Mouse (Mus musculus) Patski (cell line): ENCODE measurements around the gene Pfdn4. TPM values are rescaled to one million over a fixed set of nuclear protein-coding genes. Genes with fewer than 3 reads are reported as not detected.

Experiments used
- ATAC-seq: fragments of 100-300 bp; one replicate; pipeline ENCODE4 v1.8.0; 2021
- CTCF ChIA-PET: fragments of 350-600 bp; sonication (Branson Sonifier 250); formaldehyde crosslinking; loops from one replicate; lab custom pipeline; 2022; ENCODE audit warnings: inconsistent platforms; lab: Charles Lee
- POLR2A ChIA-PET: fragments of 350-600 bp; sonication (Branson Sonifier 250); formaldehyde crosslinking; loops from one replicate; lab custom pipeline; 2022; ENCODE audit warnings: antibody characterized with exemption, inconsistent platforms; lab: Charles Lee
- DNase-seq: peaks from one replicate; pipeline ENCODE4 v3.0.0-alpha.2; 2011; ENCODE audit warnings: low read depth, low spot score
- H3K27me3 ChIP-seq: fragments of 371-371 bp; one replicate; pipeline ENCODE4 v1.5.1; 2021
- CTCF ChIP-seq: fragments of 100-300 bp; IDR thresholded peaks from one replicate; pipeline ENCODE4 v1.5.1; 2021
- in situ Hi-C: fragments of 300-500 bp; cut with MboI; formaldehyde crosslinking; loops from 3 replicates; pipeline ENCODE4 v1.11.1; 2018; ENCODE audit warnings: low pct_unique_long_range_greater_than_20kb, mixed read lengths
- polyA plus RNA-seq: library from polyadenylated mRNA; unstranded; gene quantifications from one replicate; pipeline ENCODE4 v1.2.3, GENCODE M21; 2021

Pfdn4 gene
- polyA plus RNA-seq, 1 experiment from 2014 or later = 146 TPM

DNA sequence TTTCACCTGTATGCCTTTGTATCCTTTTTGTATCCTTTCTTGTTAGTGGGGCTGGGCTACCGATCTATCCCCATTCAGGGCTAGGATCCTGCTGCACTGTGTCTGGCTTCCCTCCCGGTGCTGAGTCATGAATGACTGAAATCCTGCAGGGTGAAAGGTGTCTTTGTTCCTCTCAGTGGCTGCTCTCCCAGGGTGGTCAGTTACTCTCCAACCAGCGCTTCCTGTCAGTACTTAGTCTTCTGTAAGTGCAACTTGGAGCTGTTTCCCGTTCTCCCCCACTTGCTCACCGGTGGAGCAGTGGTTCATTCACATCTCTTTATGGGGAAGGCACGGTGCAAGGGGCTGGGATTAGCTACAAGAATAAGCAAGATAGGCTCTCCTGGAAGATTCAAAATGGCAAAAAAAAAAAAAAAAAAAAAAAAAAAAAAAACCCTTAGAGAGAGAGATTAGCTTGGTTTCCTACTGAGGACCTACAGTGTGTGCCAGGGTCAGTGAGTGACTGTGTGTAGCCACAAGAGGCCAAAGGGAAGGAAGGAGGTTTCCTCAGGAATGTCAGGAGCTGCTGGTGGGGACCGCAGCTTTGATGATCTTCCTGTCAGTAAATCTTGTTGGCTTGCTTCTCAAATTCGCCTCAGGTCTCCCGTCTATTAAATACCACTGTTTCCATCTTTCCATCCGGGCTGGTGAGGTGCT, 26.5 kb upstream of the Pfdn4 start:
- H3K27me3 ChIP-seq = no peaks in the 10 kb centered on the region
- ATAC-seq (peak; percentile 89), DNase-seq (peak; percentile 85)
- ChIA-PET POLR2A (no interaction called here), CTCF (interaction anchor here (0.9 to 3.1 kb wide), 4 partner anchors 20 to 47 kb away, joined by 3 to 10 read pairs (median 6); no protein-coding TSS in a partner anchor)
- TF ChIP-seq CTCF = no peak
- in situ Hi-C loops = no loop called here

DNA sequence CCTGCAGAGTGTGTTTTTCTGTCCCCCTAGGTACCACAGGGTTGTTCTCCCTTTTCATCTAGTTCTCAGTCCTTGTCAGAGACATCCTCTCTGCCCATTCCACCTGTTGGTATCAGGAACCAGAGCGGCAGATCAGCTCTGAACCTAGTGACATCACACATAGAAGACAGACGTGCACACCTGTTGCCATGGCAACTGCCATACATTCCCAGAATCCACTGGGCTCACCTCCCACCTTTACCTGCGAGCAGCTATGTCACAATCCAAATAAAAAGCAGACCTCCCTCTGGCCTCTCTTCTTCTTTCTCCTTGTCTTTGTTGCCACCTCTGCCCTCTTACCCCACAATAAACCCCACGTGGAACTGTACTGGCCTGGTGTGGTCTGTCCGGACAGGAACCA, 25.6 kb upstream of the Pfdn4 start:
- ChIA-PET POLR2A (interaction anchor here (0.6 to 1.0 kb wide), 2 partner anchors 37 to 834 kb away, joined by 3 to 4 read pairs; no protein-coding TSS in a partner anchor), CTCF (interaction anchor here (2.5 to 3.1 kb wide), 2 partner anchors 21 to 37 kb away, joined by 7 to 10 read pairs; no protein-coding TSS in a partner anchor)
- DNase-seq = no peak
- no peak for TF ChIP-seq CTCF
- ATAC-seq = no peak
- no peaks in the 10 kb centered on the region for H3K27me3 ChIP-seq
- in situ Hi-C loops = no loop called here

DNA sequence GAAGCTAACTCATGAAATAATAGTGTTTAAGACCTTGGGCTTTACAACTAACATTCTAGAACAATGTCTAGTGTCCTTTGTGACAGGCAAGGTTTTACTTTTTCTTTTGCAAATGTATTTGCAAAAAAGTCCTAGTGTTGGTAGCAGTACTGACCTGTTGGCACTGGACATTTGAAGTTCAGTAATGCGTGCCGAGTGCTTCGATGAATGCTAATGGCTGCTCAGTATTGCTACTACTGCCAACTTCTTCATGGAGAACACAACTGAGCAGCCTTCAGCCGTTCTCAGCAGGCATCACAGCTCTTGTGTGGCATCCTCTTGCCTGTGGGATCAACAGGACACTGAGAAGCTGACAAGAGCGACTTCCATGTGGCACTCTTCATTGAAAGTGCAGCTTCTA, 22.1 kb upstream of the Pfdn4 start:
- ATAC-seq (no peak), DNase-seq (no peak)
- no peak for TF ChIP-seq CTCF
- POLR2A ChIA-PET = interaction anchor here (0.7 kb wide), 1 partner anchor 10 kb away, joined by 3 read pairs; no protein-coding TSS in a partner anchor
- CTCF ChIA-PET = interaction anchor here (1.8 to 1.9 kb wide), 2 partner anchors 23 to 34 kb away, joined by 5 to 6 read pairs; no protein-coding TSS in a partner anchor
- in situ Hi-C loops = no loop called here
- no peaks in the 10 kb centered on the region for H3K27me3 ChIP-seq

DNA sequence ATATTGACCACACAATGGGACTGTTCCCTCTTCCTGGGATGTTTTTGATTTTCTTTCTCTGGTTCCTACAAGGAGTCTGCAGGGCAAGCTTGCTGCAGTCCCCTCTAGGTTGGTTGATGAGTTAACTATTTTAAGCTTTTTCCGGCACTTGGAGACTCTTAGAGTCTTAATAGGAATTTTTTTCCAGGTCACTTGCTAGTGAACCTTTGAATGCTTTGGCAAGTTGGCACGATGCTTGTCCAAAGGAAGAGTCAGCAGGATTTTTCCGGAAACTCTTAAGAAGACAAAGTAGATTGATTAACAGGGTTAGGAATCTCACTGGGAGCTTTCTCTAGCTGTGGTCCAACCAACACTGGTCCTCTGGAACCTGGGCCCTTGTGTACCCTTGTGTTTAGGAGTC, 21.1 kb upstream of the Pfdn4 start:
- peak; percentile 82 for ATAC-seq
- ChIA-PET POLR2A (no interaction called here), CTCF (interaction anchor here (0.8 to 1.3 kb wide), 8 partner anchors 9 to 35 kb away, joined by 3 to 7 read pairs (median 3); no protein-coding TSS in a partner anchor)
- DNase-seq = no peak
- H3K27me3 ChIP-seq = no peaks in the 10 kb centered on the region
- in situ Hi-C loops = no loop called here
- TF ChIP-seq CTCF = no peak

DNA sequence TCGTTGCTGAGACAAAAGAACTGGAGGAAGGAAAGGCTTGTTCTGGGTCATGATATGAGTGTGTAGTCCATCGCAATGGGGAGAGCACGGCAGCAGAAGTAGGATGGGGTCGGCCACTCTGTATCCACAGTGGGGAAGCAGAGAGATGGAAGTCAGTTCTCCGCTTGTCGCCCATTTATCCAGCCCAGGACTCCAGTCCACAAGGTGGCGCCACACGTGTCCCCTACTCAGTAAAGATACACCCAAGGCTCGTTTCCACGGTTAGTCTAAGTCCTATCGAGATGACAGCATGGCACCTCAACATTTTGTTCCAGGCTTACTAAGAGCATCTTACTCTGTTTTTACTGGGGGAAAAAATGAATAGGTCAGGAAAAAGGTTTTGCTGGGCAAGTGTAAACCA, 20.0 kb upstream of the Pfdn4 start:
- TF ChIP-seq CTCF = peak; percentile 11
- ATAC-seq (no peak), DNase-seq (no peak)
- in situ Hi-C loops = no loop called here
- POLR2A ChIA-PET = no interaction called here
- no peaks in the 10 kb centered on the region for H3K27me3 ChIP-seq
- CTCF ChIA-PET = interaction anchor here (1.2 to 1.3 kb wide), 4 partner anchors 12 to 34 kb away, joined by 3 to 7 read pairs (median 4); no protein-coding TSS in a partner anchor

DNA sequence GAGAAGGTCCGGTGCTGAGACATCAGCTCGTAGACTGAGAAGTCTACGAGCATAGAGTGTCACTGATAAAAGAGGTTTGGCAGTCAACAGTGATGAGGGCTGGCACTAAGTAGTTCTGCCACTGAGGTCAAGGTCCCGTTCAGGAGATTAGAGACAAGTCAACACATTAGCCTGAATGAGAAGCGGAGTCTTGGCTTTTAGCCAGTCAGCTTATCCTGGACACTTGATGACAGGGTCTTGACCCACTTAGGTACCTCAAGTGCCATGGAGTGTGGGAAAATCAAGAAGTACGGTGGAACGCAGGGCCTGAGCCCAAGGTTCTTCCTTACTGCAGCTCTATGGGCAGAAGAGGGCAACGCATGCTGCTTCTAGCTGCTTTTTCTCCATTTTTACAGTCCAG, 19.6 kb upstream of the Pfdn4 start:
- no peak for DNase-seq
- POLR2A ChIA-PET = no interaction called here
- ATAC-seq = no peak
- CTCF ChIA-PET = interaction anchor here (1.2 kb wide), 2 partner anchors 12 to 31 kb away, joined by 3 to 5 read pairs; no protein-coding TSS in a partner anchor
- no peaks in the 10 kb centered on the region for H3K27me3 ChIP-seq
- in situ Hi-C loops = no loop called here
- no peak for TF ChIP-seq CTCF

DNA sequence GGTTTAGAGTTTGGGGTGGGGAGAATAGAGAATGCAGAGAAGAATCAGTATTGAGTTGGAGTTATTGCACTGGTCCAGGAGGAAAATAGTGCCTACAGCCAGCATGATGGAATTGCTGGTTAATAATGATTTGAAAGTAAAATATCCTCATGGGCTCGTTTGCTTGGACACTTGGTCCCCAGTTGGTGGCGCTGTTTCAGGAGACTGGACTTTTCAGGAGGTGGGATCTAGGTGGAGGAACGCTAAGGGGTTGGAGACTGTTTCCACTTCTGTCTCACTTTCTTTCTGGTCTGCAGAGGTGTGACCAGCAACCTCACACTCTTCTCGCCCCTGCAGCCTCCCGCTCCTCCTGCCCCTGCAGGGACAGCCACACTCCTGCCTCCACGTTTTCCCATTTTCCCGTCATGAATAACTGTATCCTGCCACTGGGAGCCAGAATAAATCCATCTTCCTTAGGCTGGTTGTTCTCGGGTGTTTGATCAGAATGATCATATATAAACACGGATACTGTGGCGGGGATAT, 14.1 kb upstream of the Pfdn4 start:
- TF ChIP-seq CTCF = no peak
- ATAC-seq (no peak), DNase-seq (no peak)
- ChIA-PET POLR2A (no interaction called here), CTCF (interaction anchor here (0.8 kb wide), 1 partner anchor 26 kb away, joined by 3 read pairs; no protein-coding TSS in a partner anchor)
- H3K27me3 ChIP-seq = no peaks in the 10 kb centered on the region
- in situ Hi-C loops = no loop called here

DNA sequence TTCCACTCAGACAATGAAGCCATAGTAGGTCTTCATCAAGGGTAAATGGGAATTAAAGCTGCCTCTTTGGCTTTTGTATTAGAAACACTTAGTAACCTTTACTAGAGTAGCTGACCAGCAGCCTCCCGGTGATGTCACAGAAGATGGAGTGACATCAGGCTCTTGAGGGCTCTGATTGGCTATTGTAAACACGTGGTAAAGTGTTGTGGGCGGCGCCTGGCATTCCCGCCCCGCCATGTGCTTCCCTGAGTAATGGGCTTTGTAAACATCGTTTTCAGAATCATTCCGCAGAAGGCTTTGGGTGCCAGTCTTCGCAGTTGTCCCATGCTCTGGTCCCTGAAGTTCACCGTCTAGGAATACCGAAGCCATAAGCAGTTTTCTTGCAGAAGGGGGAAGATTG, 12.3 kb upstream of the Pfdn4 start:
- CTCF ChIA-PET = interaction anchor here (0.8 to 1.5 kb wide), 4 partner anchors 8 to 27 kb away, joined by 3 to 5 read pairs (median 4); no protein-coding TSS in a partner anchor
- no peak for DNase-seq
- H3K27me3 ChIP-seq = no peaks in the 10 kb centered on the region
- TF ChIP-seq CTCF = no peak
- no peak for ATAC-seq
- POLR2A ChIA-PET = interaction anchor here (0.5 to 0.6 kb wide), 2 partner anchors 10 to 239 kb away, joined by 3 to 6 read pairs; no protein-coding TSS in a partner anchor
- in situ Hi-C loops = no loop called here

DNA sequence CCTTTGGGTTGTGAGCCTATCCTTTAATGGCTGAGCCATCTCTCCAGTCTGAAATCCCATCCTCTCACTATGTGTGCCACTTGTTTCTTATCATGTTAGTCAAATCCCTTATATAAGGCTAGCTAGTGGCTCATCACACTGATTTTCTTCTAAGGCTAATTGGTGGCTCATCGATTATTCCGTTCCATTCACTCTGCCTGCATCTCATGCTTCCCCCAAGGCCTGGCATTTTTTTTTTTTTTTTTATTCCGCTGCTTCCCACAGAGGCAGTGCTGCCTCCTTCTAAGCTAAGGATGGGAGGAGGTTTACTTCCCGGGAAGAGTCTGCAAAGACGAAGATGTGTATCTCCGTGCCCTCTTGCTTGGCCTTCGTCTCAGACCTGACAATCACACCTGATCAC, 9.0 kb upstream of the Pfdn4 start:
- POLR2A ChIA-PET = interaction anchor here (0.6 kb wide), 1 partner anchor 25 kb away, joined by 3 read pairs; no protein-coding TSS in a partner anchor
- CTCF ChIA-PET = no interaction called here
- no peaks in the 10 kb centered on the region for H3K27me3 ChIP-seq
- DNase-seq = no peak
- ATAC-seq = no peak
- no peak for TF ChIP-seq CTCF
- in situ Hi-C loops = no loop called here

DNA sequence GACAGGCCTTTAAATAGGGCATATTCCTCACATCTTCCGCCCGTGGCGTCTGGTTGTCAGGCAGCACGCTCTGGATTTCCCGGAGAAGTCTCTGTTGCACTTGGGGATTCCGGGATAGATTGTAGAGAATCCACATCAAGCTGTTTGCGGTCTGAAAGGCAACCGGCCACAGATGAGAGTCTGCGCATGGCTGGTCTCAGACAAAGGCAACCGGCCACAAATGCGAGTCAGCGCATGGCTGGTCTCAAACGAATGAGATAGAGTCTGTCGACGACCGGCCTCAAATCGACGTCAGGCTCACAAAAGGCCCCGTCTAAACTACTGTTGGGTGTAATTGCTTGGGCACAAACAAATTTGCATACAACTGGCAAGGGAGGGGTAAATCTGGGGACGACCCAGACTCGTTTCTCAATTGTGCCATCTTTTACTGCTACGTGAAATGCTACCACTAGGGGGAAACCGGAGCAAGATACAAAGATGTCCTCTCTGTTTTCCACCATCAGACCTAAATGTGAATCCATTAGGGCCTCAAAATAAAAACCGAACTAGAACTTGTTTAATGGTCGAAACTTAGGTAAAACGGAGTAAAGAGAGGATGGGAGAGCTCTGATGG, 8.2 kb upstream of the Pfdn4 start:
- no peak for DNase-seq
- POLR2A ChIA-PET = no interaction called here
- H3K27me3 ChIP-seq = no peaks in the 10 kb centered on the region
- in situ Hi-C loops = no loop called here
- TF ChIP-seq CTCF = no peak
- CTCF ChIA-PET = interaction anchor here (1.4 to 2.4 kb wide), 2 partner anchors 11 to 16 kb away, joined by 5 to 6 read pairs; no protein-coding TSS in a partner anchor
- ATAC-seq = no peak
